ENCODE assay signal across 19 mouse cellular contexts in the genomic region with DNA sequence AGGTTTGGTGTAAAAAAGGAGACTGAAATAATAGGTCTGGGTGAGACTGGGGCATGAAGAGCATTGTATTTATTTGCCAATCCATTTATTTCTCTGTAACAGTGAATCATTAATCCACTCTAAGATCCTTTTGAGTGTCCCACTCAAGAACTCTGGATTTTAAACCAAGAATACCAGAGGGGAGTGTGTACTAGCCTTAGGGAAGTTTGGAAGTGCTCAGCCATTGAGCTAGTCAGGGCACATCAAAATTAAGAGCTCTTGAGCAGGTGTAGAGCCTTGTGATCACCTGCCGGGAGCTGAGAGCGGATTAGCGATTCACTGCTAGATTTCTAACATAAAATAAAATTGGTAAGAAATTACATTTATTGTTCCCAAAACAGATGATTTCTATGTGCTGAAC. TPM values are rescaled to one million over a fixed set of nuclear protein-coding genes. Genes with fewer than 3 reads are reported as not detected.
DNase-seq lines count a peak whose midpoint lies in the region; ATAC-seq and TF ChIP-seq lines count a peak whose summit lies in the region.
"Had no signal": no experiment of that assay in that cellular context is flagged by ENCODE, and none has a peak within 500 bp of the region (broad histone marks: within the 10 kb centered on the region; RNA-seq: fewer than 3 reads in every experiment).

No protein-coding gene starts in this region.

- no peak overlapping the region for H3K9ac ChIP-seq in lung, embryonic 14.5 days
- H3K9ac ChIP-seq in lung, embryonic 16.5 days (ENCODE audit: low read length) = no peak overlapping the region
- H3K9ac ChIP-seq: embryonic facial prominence, embryonic 12.5 days; forebrain, embryonic 13.5 days; forebrain, embryonic 15.5 days had no signal

- no peak overlapping the region for H3K27ac ChIP-seq in lung, embryonic 14.5 days (ENCODE audit: low read depth)
- 0 out of 2 replicates have a peak overlapping the region, but pooled peaks have one; percentile 45 for H3K27ac ChIP-seq in lung, embryonic 16.5 days (ENCODE audit: low read length)
- H3K27ac ChIP-seq: embryonic facial prominence, embryonic 10.5 days; embryonic facial prominence, embryonic 12.5 days; forebrain, embryonic 13.5 days; forebrain, embryonic 15.5 days had no signal

- no peak overlapping the region for H3K4me2 ChIP-seq in lung, embryonic 14.5 days
- no peak overlapping the region for H3K4me2 ChIP-seq in lung, embryonic 16.5 days (ENCODE audit: low read depth, low read length)
- H3K4me2 ChIP-seq: embryonic facial prominence, embryonic 12.5 days; forebrain, embryonic 13.5 days; forebrain, embryonic 15.5 days had no signal

- no peaks in the 10 kb centered on the region for H3K4me1 ChIP-seq in lung, embryonic 14.5 days (ENCODE audit: insufficient read depth)
- H3K4me1 ChIP-seq in lung, embryonic 16.5 days (replicated peaks; ENCODE audit: control insufficient read depth, insufficient read depth, low read length) = no peaks in the 10 kb centered on the region
- H3K4me1 ChIP-seq: embryonic facial prominence, embryonic 10.5 days; embryonic facial prominence, embryonic 12.5 days; forebrain, embryonic 13.5 days; forebrain, embryonic 15.5 days had no signal

- peaks cover 56% of the 10 kb centered on the region for H3K36me3 ChIP-seq in lung, embryonic 14.5 days (ENCODE audit: insufficient read depth)
- H3K36me3 ChIP-seq in lung, embryonic 16.5 days (ENCODE audit: control insufficient read depth, insufficient read depth, low read length) = peaks cover 15% of the 10 kb centered on the region

- peak; percentile 20 for DNase-seq in lung, embryonic 14.5 days
- DNase-seq in lung, postnatal 10 days = no peak
- DNase-seq in lung, adult 18-20 months = no peak
- peak; percentile 21 for DNase-seq in lung, postnatal 25 days (ENCODE audit: low spot score)
- no peak for DNase-seq in lung, postnatal 4 days
- no peak for DNase-seq in cerebellum, postnatal 36 days
- DNase-seq: adrenal gland, adult 2 months; adrenal gland, postnatal 10 days; adrenal gland, postnatal 25 days; cerebellum, adult 11 months; cerebellum, adult 18-20 months; cerebellum, adult 8-10 months; cerebellum, adult 9-11 months; cerebellum, postnatal 14 days had no signal

- no peaks in the 10 kb centered on the region for H3K27me3 ChIP-seq in lung, embryonic 14.5 days (ENCODE audit: insufficient read depth, low read length)
- no peaks in the 10 kb centered on the region for H3K27me3 ChIP-seq in lung, embryonic 16.5 days (ENCODE audit: control insufficient read depth, insufficient read depth, low read depth, low read length)
- H3K27me3 ChIP-seq: embryonic facial prominence, embryonic 12.5 days; forebrain, embryonic 13.5 days; forebrain, embryonic 15.5 days had no signal

- TF ChIP-seq CTCF in lung, embryonic 14.5 days (IDR thresholded peaks at IDR 0.05; ENCODE audit: low read depth) = no peak

- no peak for ATAC-seq in lung, embryonic 14.5 days (ENCODE audit: insufficient read depth)
- ATAC-seq in lung, embryonic 16.5 days (ENCODE audit: low read depth) = peak; percentile 38; the same call in 1 of the 2 replicates
- ATAC-seq: forebrain, embryonic 13.5 days; forebrain, embryonic 15.5 days had no signal

- 79% methylated on average over 3 of the region's 3 CpGs for WGBS in lung, embryonic 14.5 days
- 74% methylated on average over 3 of the region's 3 CpGs for WGBS in lung, embryonic 16.5 days

- H3K9me3 ChIP-seq in lung, embryonic 14.5 days (ENCODE audit: low read depth, low read length) = no peaks in the 10 kb centered on the region
- no peaks in the 10 kb centered on the region for H3K9me3 ChIP-seq in lung, embryonic 16.5 days (ENCODE audit: control insufficient read depth, low read length)
- H3K9me3 ChIP-seq: embryonic facial prominence, embryonic 10.5 days; embryonic facial prominence, embryonic 12.5 days; forebrain, embryonic 13.5 days; forebrain, embryonic 15.5 days had no signal

- H3K4me3 ChIP-seq in lung, embryonic 14.5 days (ENCODE audit: low read depth, low read length) = no peak overlapping the region
- no peak overlapping the region for H3K4me3 ChIP-seq in lung, embryonic 16.5 days (ENCODE audit: low read length)
- H3K4me3 ChIP-seq: embryonic facial prominence, embryonic 10.5 days; embryonic facial prominence, embryonic 12.5 days; forebrain, embryonic 13.5 days; forebrain, embryonic 15.5 days had no signal

RNA-seq across cellular contexts. Expression of a gene that starts 20.7 kb away (rescaled TPM):
- polyA plus RNA-seq in lung, embryonic 14.5 days (2014; fragmentation: Nextera tagmentation; extraction: Ambion mirVana) = 29.5 and 30.2 TPM in 2 replicates
- polyA plus RNA-seq in lung, embryonic 16.5 days (2015; fragmentation: Nextera tagmentation; extraction: Ambion mirVana) = 35.0 and 35.4 TPM in 2 replicates

RNA-seq across cellular contexts. Expression of a gene that starts 24.2 kb away (rescaled TPM):
- polyA plus RNA-seq in lung, embryonic 14.5 days (2014; fragmentation: Nextera tagmentation; extraction: Ambion mirVana) = 7.5 and 9.1 TPM in 2 replicates
- 7.9 and 8.0 TPM in 2 replicates for polyA plus RNA-seq in lung, embryonic 16.5 days (2015; fragmentation: Nextera tagmentation; extraction: Ambion mirVana)

Comparison
In these comparisons a context has a peak if more than half of its experiments do, and no peak if none do; other contexts are left out.
1. DNase-seq: peak in lung, embryonic 14.5 days (single experiment) and lung, postnatal 25 days (single experiment); none in lung, postnatal 10 days (single experiment), lung, adult 18-20 months (0 of 2), lung, postnatal 4 days (0 of 2) and cerebellum, postnatal 36 days (0 of 2).